Mouse (Mus musculus) bone marrow macrophage, adult 2 months (primary cell): ENCODE data around the gene Saysd1.

Experiments
- CTCF ChIP-seq: IDR thresholded peaks from 2 replicates; pipeline ENCODE4 v1.5.1; 2012; ENCODE audit warnings: low read depth, mild to moderate bottlenecking, low read length, moderate library complexity
- POLR2A ChIP-seq: IDR thresholded peaks from 2 replicates; pipeline ENCODE4 v1.6.1; 2012; ENCODE audit warnings: mild to moderate bottlenecking, low read depth, low read length, borderline replicate concordance

GRCm38 (mm10) chr14:20180304-20180703, 42.0 kb upstream of the Saysd1 start:
- no peak for TF ChIP-seq CTCF
- no peak for TF ChIP-seq POLR2A
